Mouse (Mus musculus) neutrophil, adult 5-6 weeks (primary cell): ENCODE measurements around the gene Sobp. TPM values are rescaled to one million over a fixed set of nuclear protein-coding genes. Genes with fewer than 3 reads are reported as not detected.

Experiments used
- ATAC-seq: fragments of 151-379, 151-347 bp; 2 replicates; pipeline ENCODE4 v1.8.0; 2017; ENCODE audit warnings: mild to moderate bottlenecking, moderate TSS enrichment; ENCODE audit not compliant: insufficient number of reproducible peaks, poor library complexity, low FRiP score, severe bottlenecking; ENCODE audit errors: extremely low read depth
- total RNA-seq: library from RNA; stranded (forward); fragments of 200-1000 nt; gene quantifications from 2 replicates; pipeline ENCODE4 v1.2.3, GENCODE M21; 2017

The Sobp gene
- total RNA-seq, 1 experiment from 2014 or later: not detected

DNA sequence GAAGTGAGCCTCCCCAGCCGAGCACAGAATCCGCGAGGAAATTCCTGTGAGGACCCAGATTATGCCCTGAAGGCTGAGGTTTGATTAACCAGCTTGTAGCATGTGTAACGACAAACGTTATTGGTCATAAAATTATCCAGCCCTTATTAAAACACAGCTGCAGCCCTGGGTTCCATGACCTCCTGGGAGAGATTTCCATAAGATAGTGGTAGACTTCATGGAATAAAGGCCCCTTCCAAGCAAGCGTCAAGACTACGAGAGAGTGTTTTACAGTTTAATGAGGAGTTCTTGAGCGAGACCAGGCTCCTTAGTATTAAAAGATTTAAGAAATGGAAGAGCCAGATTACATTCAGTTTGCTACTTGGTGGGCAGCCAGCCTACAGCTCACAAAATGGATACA is 76.6 kb downstream of the Sobp start:
- no peak for ATAC-seq

DNA sequence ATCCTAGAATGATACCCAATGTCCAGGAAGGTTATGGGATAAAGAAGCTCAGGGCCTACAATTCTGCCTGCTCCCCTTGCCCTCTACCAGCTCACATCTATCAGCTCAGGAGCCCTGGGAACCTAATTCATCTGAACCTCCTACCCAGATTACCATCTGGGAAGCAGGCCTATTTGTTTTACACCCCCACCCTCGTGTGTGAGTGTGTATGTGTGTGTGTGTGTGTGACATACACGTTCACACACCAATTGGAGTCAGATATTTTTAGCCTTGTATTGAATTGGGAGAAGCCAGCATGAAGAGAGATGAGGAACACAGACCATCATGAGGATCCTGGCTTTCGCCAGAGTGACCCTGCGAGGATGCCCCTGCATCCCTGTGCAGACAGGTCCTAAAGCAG is 77.7 kb downstream of the Sobp start:
- ATAC-seq: no peak

DNA sequence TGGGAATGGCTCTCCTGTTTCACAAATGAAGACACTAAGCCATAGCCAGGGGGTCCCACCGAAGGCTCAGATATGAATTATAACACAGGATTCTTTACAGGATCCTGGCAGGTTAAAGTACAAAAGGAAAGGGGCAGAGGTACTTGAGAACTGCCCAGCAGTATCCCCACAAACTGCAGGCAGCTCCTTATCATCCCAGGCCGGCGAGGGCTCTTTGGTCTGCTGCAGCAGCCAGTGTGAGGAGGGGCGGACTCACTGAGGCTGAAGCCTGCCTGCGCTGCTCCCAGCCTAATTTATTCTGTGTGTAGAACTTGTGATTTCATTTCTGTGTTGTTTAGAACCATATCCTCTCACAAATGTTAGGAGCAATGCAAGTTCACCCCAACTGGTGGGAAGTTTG is 79.8 kb downstream of the Sobp start:
- ATAC-seq: no peak

- ATAC-seq: no peak
These were observed 80.9 kb downstream of the Sobp start for GRCm38 (mm10) chr10:43093440-43093839.

DNA sequence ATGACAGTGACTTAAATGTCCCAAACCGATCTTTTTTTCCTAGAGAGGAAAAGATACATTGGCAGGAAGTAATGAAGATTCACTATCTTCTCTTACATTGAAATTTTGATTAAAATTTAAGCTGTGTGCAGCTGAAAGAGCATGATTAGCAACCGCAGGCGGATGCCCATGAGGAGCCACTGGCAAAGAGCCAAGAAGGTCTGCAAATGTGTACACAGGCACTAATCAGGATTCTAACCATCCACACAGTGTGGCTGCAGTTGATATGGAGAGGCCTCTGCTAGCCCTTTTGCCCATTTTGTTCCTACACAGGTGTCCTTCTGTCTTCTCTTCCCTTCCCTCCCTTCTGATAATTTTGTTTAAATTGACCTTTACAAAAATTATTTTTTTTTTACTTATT is 84.3 kb downstream of the Sobp start:
- ATAC-seq: no peak

DNA sequence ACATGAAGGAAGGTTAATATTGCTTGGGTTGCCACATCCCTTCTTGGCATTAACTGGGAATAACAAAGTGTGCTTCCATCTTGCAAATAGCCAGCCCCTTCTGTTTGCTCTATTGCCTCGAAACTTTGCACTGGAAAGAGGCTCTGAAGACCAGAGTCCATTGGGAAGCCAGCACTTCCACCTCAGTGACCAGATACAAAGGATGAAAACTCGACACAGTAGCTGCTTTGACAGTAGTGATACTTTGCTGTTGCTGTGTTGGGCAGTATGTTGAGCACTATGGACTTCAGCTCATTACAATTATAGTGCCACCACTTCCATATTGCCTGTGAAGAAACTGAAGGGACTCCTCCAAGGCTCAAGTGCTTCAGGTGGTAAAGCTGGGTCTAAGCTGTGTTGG is 86.9 kb downstream of the Sobp start:
- ATAC-seq: no peak

- no peak for ATAC-seq
These were observed 87.4 kb downstream of the Sobp start for GRCm38 (mm10) chr10:43086888-43087287.

- ATAC-seq: no peak
These were observed 90.3 kb downstream of the Sobp start for GRCm38 (mm10) chr10:43084087-43084366.

GRCm38 (mm10) chr10:43083288-43084086 is 90.8 kb downstream of the Sobp start:
- ATAC-seq: no peak

GRCm38 (mm10) chr10:43081316-43081715 is 93.0 kb downstream of the Sobp start:
- no peak for ATAC-seq

DNA sequence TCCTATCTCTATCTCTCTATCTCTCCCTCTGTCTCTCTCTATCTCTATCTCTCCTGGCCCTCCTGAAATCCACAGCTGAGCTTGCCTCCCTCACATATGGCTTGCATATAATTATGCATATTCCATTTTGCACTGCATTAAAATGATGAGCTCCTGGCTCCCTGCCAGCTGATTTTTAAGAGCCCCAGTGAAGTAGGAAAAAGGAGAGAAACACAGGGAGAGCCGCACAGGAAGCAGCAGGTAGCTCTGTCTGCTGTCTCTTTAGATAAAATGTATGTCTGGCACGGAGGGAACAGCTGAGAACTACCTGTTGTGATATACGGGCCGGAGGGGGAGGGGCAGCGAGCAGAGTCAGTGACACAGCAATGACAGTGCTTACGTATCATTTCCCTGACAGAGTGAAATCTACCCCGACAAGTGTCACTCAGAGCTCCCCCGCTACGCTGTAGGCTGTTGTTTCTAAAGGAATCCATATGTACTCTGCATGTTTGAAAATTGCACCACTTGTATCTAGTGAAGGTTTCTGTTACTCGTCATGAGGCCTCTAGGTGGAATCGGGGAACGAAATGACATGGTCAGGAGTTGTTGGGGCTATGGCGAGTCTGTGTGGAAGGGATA is 98.7 kb downstream of the Sobp start:
- ATAC-seq: no peak

- ATAC-seq: no peak
These were observed 101.0 kb downstream of the Sobp start for GRCm38 (mm10) chr10:43073281-43073680.

DNA sequence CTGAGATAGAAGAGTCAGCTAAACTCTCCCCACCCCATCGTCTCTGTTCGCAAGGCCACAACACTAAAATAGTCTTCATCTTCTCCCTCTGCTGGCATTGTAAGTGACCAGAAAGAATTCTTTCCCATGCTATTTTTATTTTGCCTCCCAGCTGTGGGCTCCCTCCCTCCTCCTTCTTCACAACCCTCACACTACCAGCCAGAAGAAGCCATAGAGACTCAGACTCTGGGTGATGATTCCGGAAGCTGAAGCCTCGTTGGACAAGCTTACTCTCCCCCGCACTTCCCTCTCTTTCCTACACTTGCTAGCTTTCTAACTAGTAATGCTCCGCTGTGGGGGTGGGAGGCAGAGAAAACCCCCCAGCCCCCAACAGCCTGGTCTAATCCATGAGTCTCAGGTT is 103.4 kb downstream of the Sobp start:
- ATAC-seq: no peak

DNA sequence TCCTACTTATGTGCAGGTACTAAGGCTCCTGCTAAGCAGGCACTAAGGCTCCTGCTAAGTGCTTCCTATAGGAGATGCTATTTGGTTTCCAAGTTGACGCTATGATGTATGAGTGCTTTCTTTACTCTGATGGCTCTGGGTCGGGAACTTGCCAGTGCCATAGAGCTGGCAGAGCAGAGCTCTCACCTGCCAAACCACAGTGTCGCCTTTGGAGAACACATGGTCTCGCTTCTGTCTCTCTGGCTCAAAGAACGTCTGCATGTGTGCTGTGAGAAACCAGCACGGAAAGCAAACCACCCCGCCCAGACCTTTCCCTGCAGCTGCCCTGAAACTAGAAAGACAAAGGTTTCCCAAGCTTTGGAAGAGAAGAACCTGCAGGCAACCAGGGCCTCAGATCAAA is 109.0 kb downstream of the Sobp start:
- ATAC-seq: no peak

DNA sequence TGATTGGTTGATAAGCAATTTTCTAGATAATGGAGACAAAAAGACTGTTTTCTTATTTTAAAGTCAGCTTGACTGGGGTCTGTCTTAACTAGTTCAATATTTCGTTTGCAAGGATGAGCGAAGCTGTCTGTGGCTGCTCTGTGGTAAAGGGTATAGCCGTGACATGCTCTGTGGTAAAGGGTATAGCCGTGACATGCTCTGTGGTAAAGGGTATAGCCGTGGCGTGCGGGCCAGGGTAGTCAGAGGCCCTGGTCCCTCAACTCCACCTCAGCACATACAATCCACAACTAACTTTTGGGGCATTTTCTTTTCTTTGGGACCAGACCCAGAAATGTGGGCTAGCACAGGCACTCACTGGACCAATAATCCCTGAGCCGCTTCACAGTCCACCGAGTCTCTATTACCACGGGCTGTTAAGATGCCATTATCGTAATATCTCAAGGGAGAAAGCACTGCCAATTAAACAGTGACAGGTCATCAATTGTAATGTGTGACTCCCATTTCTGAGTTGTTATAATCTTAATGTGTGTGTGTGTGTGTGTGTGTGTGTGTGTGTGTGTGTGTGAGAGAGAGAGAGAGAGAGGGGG is 112.7 kb downstream of the Sobp start:
- no peak for ATAC-seq

DNA sequence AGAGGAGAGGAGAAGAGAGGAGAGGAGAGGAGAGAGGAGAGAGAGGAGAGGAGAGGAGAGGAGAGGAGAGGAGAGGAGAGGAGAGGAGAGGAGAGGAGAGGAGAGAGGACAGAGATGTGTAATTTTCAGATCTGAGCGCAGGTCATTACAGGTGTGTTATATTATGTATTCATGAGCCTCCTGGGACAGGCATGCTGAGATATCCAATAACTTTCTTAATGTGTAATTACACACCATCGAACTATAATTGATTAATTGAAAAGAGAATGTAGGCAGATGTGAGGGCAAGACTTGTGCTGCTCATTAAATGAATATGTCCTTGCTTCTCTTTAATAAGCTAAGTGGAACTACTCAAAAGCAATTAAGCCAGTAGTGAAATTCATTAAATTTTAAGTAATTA is 118.9 kb downstream of the Sobp start:
- no peak for ATAC-seq

- no peak for ATAC-seq
These were observed 119.6 kb downstream of the Sobp start for GRCm38 (mm10) chr10:43054776-43055175.

GRCm38 (mm10) chr10:43053861-43054560 is 120.3 kb downstream of the Sobp start:
- no peak for ATAC-seq

DNA sequence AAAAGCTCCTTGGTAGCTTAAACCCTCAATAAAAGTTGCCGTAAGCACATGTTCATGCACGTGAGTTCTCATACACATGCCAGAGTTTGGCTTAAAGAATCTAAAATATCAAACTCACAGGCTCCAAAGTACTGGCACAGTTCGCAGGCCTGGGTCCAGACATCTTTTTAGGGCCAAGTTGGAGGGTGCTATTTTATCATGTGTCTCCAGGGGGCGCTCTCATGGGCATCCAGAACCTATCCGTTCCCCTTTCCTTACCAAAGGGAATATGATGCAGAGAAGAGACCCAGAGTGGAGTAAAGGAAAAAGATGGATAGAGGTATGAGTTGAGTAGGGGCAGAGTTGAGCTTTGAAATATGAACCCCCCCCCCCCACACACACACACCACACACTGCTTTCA is 121.9 kb downstream of the Sobp start:
- ATAC-seq: no peak

DNA sequence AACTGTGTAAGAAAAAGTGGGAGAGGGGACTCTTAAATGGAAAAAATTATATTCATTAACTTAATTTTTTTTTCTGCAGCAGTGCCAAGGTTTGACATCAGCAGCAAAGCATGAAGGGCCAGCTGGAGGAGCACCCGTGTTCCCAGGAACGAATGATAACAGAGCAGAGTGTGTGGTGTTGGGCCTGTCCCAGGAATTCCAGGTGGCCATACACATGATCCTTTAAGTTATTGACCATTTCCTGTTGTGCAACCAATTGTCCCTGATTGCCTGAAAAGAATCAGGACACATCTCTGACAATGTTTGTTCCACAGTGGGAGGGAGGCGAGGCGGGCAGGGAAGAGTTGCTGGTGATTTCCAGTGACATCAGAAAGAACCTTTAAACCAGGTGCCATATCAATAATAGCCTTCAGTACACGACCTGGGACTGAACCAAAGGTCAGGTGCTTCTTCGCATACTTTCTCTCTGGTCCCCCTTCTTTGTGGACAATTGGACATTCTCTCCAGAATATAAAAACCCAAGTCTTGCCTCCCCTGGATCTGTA is 126.5 kb downstream of the Sobp start:
- ATAC-seq: no peak
